Mouse (Mus musculus): ENCODE measurements around the gene Aunip. TPM values are rescaled to one million over a fixed set of nuclear protein-coding genes. Genes with fewer than 3 reads are reported as not detected.

Aunip gene
- polyA plus RNA-seq (2016; fragmentation: Nextera tagmentation; extraction: Ambion mirVana), result 26.9 and 27.6 TPM in 2 replicates

- peaks cover 86% of the 10 kb centered on the region for H3K4me1 ChIP-seq
- peak within 1 kb of the TSS; percentile 88 for H3K9ac ChIP-seq
- H3K4me3 ChIP-seq, result peak within 1 kb of the TSS; percentile 79
- WGBS (ENCODE audit: insufficient replicate concordance), result under 1% methylated on average over 42 of the region's 42 CpGs
- no peaks in the 10 kb centered on the region for H3K27me3 ChIP-seq (replicated peaks)
- peak; percentile 85 for ATAC-seq
- peak within 1 kb of the TSS; percentile 89 for H3K4me2 ChIP-seq
- no peaks in the 10 kb centered on the region for H3K9me3 ChIP-seq (replicated peaks)
- peaks cover 26% of the 10 kb centered on the region for H3K36me3 ChIP-seq
- peak within 1 kb of the TSS; percentile 91 for H3K27ac ChIP-seq
Observed at GRCm38 (mm10) chr4:134510845-134511411, at the start of gene Aunip. Gene Aunip (plus strand): TSS chr4:134510999.

- H3K4me2 ChIP-seq, result no peak overlapping the region
- no peak overlapping the region for H3K27ac ChIP-seq
- no peak overlapping the region for H3K9ac ChIP-seq
- 54% methylated on average over 5 of the region's 5 CpGs for WGBS (ENCODE audit: insufficient replicate concordance)
- peaks cover 9% of the 10 kb centered on the region; the same call in 1 of the 2 replicates for H3K27me3 ChIP-seq (replicated peaks)
- H3K4me1 ChIP-seq, result peaks cover 50% of the 10 kb centered on the region
- no peaks in the 10 kb centered on the region for H3K9me3 ChIP-seq (replicated peaks)
- no peak for ATAC-seq
- no peaks in the 10 kb centered on the region for H3K36me3 ChIP-seq
- no peak overlapping the region for H3K4me3 ChIP-seq
Observed at GRCm38 (mm10) chr4:134461252-134461651, 49.5 kb upstream of the Aunip start.

- ATAC-seq, result no peak
- Histone ChIP-seq H3K27me3 (replicated peaks) (peaks cover 10% of the 10 kb centered on the region; the same call in 1 of the 2 replicates), H3K27ac (no peak overlapping the region), H3K4me2 (no peak overlapping the region), H3K36me3 (peaks cover 9% of the 10 kb centered on the region), H3K9me3 (replicated peaks) (no peaks in the 10 kb centered on the region), H3K9ac (no peak overlapping the region), H3K4me1 (peaks cover 57% of the 10 kb centered on the region), H3K4me3 (no peak overlapping the region)
- WGBS (ENCODE audit: insufficient replicate concordance), result 53% methylated on average over 12 of the region's 12 CpGs
Observed at GRCm38 (mm10) chr4:134465789-134466188, 45.0 kb upstream of the Aunip start.

GRCm38 (mm10) chr4:134466381-134467262 lies 44.2 kb upstream of the Aunip start:
- peaks cover 10% of the 10 kb centered on the region; the same call in 1 of the 2 replicates for H3K27me3 ChIP-seq (replicated peaks)
- no peak for ATAC-seq
- peak overlapping the region; percentile 99 for H3K4me2 ChIP-seq
- WGBS (ENCODE audit: insufficient replicate concordance), result 59% methylated on average over 11 of the region's 11 CpGs
- peaks cover 56% of the 10 kb centered on the region for H3K4me1 ChIP-seq
- H3K36me3 ChIP-seq, result peaks cover 17% of the 10 kb centered on the region
- no peaks in the 10 kb centered on the region for H3K9me3 ChIP-seq (replicated peaks)
- peak overlapping the region; percentile 3; the same call in 1 of the 2 replicates for H3K9ac ChIP-seq
- no peak overlapping the region; the same call in 1 of the 2 replicates for H3K4me3 ChIP-seq
- no peak overlapping the region for H3K27ac ChIP-seq

GRCm38 (mm10) chr4:134467435-134468214 lies 43.2 kb upstream of the Aunip start:
- peaks cover 27% of the 10 kb centered on the region for H3K36me3 ChIP-seq
- peaks cover 56% of the 10 kb centered on the region for H3K4me1 ChIP-seq
- H3K4me2 ChIP-seq, result peak overlapping the region; percentile 99
- WGBS (ENCODE audit: insufficient replicate concordance), result under 1% methylated on average over 31 of the region's 31 CpGs
- peak overlapping the region; percentile 98 for H3K9ac ChIP-seq
- ATAC-seq, result peak; percentile 47
- peak overlapping the region; percentile 94 for H3K4me3 ChIP-seq
- H3K27ac ChIP-seq, result peak overlapping the region; percentile 97
- peaks cover 10% of the 10 kb centered on the region; the same call in 1 of the 2 replicates for H3K27me3 ChIP-seq (replicated peaks)
- no peaks in the 10 kb centered on the region for H3K9me3 ChIP-seq (replicated peaks)

GRCm38 (mm10) chr4:134468215-134468575 lies 42.6 kb upstream of the Aunip start, which contains the start of gene Stmn1:
Gene Stmn1 (plus strand): TSS chr4:134468320.
- peak within 1 kb of the TSS; percentile 94 for H3K4me3 ChIP-seq
- peaks cover 56% of the 10 kb centered on the region for H3K4me1 ChIP-seq
- peak within 1 kb of the TSS; percentile 98 for H3K9ac ChIP-seq
- no peaks in the 10 kb centered on the region for H3K9me3 ChIP-seq (replicated peaks)
- peaks cover 10% of the 10 kb centered on the region; the same call in 1 of the 2 replicates for H3K27me3 ChIP-seq (replicated peaks)
- H3K4me2 ChIP-seq, result peak within 1 kb of the TSS; percentile 99
- peaks cover 33% of the 10 kb centered on the region for H3K36me3 ChIP-seq
- ATAC-seq, result peak; percentile 92
- peak within 1 kb of the TSS; percentile 97 for H3K27ac ChIP-seq
- under 1% methylated on average over 30 of the region's 31 CpGs for WGBS (ENCODE audit: insufficient replicate concordance)

- Histone ChIP-seq H3K27me3 (replicated peaks) (peaks cover 10% of the 10 kb centered on the region; the same call in 1 of the 2 replicates), H3K9ac (peak overlapping the region; percentile 98), H3K4me1 (peaks cover 55% of the 10 kb centered on the region), H3K4me3 (peak overlapping the region; percentile 94), H3K27ac (peak overlapping the region; percentile 97), H3K9me3 (replicated peaks) (no peaks in the 10 kb centered on the region), H3K4me2 (peak overlapping the region; percentile 99), H3K36me3 (peaks cover 35% of the 10 kb centered on the region)
- under 1% methylated on average over 67 of the region's 68 CpGs for WGBS (ENCODE audit: insufficient replicate concordance)
- peak; percentile 83 for ATAC-seq
Observed at GRCm38 (mm10) chr4:134468578-134469266, 42.1 kb upstream of the Aunip start.

- H3K4me3 ChIP-seq, result peak overlapping the region; percentile 94
- H3K9me3 ChIP-seq (replicated peaks), result no peaks in the 10 kb centered on the region
- peak overlapping the region; percentile 97 for H3K27ac ChIP-seq
- peaks cover 49% of the 10 kb centered on the region for H3K4me1 ChIP-seq
- H3K4me2 ChIP-seq, result peak overlapping the region; percentile 99
- ATAC-seq, result peak; percentile 25
- 22% methylated on average over 6 of the region's 6 CpGs for WGBS (ENCODE audit: insufficient replicate concordance)
- H3K27me3 ChIP-seq (replicated peaks), result peaks cover 10% of the 10 kb centered on the region; the same call in 1 of the 2 replicates
- H3K36me3 ChIP-seq, result peaks cover 41% of the 10 kb centered on the region
- H3K9ac ChIP-seq, result peak overlapping the region; percentile 98
Observed at GRCm38 (mm10) chr4:134469341-134469796, 41.4 kb upstream of the Aunip start.

- Histone ChIP-seq H3K36me3 (peaks cover 47% of the 10 kb centered on the region), H3K27me3 (replicated peaks) (peaks cover 10% of the 10 kb centered on the region; the same call in 1 of the 2 replicates), H3K4me3 (peak overlapping the region; percentile 94), H3K4me1 (peaks cover 43% of the 10 kb centered on the region), H3K4me2 (peak overlapping the region; percentile 99), H3K9ac (peak overlapping the region; percentile 98; the same call in 1 of the 2 replicates), H3K9me3 (replicated peaks) (no peaks in the 10 kb centered on the region), H3K27ac (no peak overlapping the region)
- no peak for ATAC-seq
- WGBS (ENCODE audit: insufficient replicate concordance), result 75% methylated on average over 3 of the region's 3 CpGs
Observed at GRCm38 (mm10) chr4:134469985-134470384, 40.8 kb upstream of the Aunip start.

- peaks cover 62% of the 10 kb centered on the region for H3K36me3 ChIP-seq
- H3K27ac ChIP-seq, result no peak overlapping the region
- H3K4me1 ChIP-seq, result peaks cover 35% of the 10 kb centered on the region
- no peak overlapping the region for H3K9ac ChIP-seq
- no peak overlapping the region for H3K4me2 ChIP-seq
- ATAC-seq, result no peak
- H3K9me3 ChIP-seq (replicated peaks), result no peaks in the 10 kb centered on the region
- no peak overlapping the region for H3K4me3 ChIP-seq
- H3K27me3 ChIP-seq (replicated peaks), result 0 out of 2 replicates have a peak, but pooled peaks cover 4% of the 10 kb centered on the region
Observed at GRCm38 (mm10) chr4:134471469-134471868, 39.3 kb upstream of the Aunip start.

- peaks cover 65% of the 10 kb centered on the region for H3K36me3 ChIP-seq
- no peak overlapping the region for H3K4me3 ChIP-seq
- WGBS (ENCODE audit: insufficient replicate concordance), result 80% methylated on average over 4 of the region's 4 CpGs
- H3K27me3 ChIP-seq (replicated peaks), result no peaks in the 10 kb centered on the region
- H3K9ac ChIP-seq, result no peak overlapping the region
- H3K27ac ChIP-seq, result no peak overlapping the region
- H3K9me3 ChIP-seq (replicated peaks), result no peaks in the 10 kb centered on the region
- H3K4me2 ChIP-seq, result no peak overlapping the region
- peaks cover 25% of the 10 kb centered on the region for H3K4me1 ChIP-seq
- no peak for ATAC-seq
Observed at GRCm38 (mm10) chr4:134473764-134474163, 37.0 kb upstream of the Aunip start.

Data from liver, embryonic 12.5 days (tissue).